Mouse (Mus musculus): ENCODE results near the gene Grin1. TPM values are rescaled to one million over a fixed set of nuclear protein-coding genes. Genes with fewer than 3 reads are reported as not detected.
A peak's percentile ranks its signal among the peaks of the same experiment; 100 is the strongest.

Gene Grin1
- polyA plus RNA-seq, 1 experiment from 2014 or later, result 0.93 TPM

DNA sequence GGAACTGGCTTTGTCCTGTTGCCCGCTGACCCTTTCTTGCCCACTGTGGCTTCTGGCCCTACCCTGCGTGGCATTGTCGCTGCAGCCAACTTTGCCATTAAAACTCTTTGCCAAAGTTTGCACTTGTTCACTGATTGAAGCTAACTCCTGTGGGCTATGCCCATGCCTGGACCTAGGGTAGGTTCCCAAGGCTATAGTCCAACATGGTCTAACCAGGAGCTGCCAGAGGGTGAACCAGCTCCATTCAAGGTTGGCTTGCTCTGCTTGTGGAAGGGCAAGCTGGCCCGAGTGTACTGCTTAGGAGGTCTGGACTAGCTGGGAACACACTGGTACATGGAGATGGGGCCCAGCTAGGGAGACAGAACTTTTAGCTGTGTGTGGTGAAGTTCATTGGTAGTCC lies 74.8 kb downstream of the Grin1 start:
- Histone ChIP-seq H3K9me3 (no peaks in the 10 kb centered on the region), H3K9ac (replicated peaks) (no peak overlapping the region), H3K27me3 (peaks cover 43% of the 10 kb centered on the region), H3K4me2 (no peak overlapping the region), H3K36me3 (peaks cover 37% of the 10 kb centered on the region; the same call in 1 of the 2 replicates), H3K27ac (no peak overlapping the region), H3K4me1 (replicated peaks) (peaks cover 24% of the 10 kb centered on the region), H3K4me3 (replicated peaks) (no peak overlapping the region)
- no peak for ATAC-seq (ENCODE audit: insufficient number of reproducible peaks, insufficient read depth, low FRiP score, low TSS enrichment, low read depth)
- 91% methylated on average over 4 of the region's 4 CpGs for WGBS

DNA sequence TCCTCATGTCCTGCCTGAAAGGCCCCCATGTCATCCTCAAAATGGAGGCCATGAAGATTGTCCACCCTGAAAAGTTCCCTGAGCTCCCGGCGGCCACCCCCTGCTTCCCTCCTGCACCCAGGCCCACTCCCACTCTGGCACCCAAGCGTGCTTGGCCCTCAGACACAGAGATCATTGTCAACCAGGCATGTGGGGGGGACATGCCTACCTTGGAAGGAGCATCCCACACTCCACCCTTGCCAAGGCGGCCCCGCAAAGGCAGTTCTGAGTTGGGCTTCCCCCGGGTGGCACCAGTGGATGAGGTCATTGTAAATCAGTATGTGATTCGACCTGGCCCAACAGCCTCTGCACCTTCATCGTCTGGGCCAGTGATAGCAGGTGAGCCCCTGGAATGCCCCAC lies 75.6 kb downstream of the Grin1 start:
- H3K4me3 ChIP-seq (replicated peaks), result no peak overlapping the region
- no peak overlapping the region for H3K4me2 ChIP-seq
- WGBS, result 78% methylated on average over 8 of the region's 8 CpGs
- peaks cover 29% of the 10 kb centered on the region; the same call in 1 of the 2 replicates for H3K36me3 ChIP-seq
- peaks cover 48% of the 10 kb centered on the region for H3K27me3 ChIP-seq
- no peak overlapping the region for H3K9ac ChIP-seq (replicated peaks)
- peaks cover 24% of the 10 kb centered on the region for H3K4me1 ChIP-seq (replicated peaks)
- no peak overlapping the region for H3K27ac ChIP-seq
- no peaks in the 10 kb centered on the region for H3K9me3 ChIP-seq
- no peak for ATAC-seq (ENCODE audit: insufficient number of reproducible peaks, insufficient read depth, low FRiP score, low TSS enrichment, low read depth)

DNA sequence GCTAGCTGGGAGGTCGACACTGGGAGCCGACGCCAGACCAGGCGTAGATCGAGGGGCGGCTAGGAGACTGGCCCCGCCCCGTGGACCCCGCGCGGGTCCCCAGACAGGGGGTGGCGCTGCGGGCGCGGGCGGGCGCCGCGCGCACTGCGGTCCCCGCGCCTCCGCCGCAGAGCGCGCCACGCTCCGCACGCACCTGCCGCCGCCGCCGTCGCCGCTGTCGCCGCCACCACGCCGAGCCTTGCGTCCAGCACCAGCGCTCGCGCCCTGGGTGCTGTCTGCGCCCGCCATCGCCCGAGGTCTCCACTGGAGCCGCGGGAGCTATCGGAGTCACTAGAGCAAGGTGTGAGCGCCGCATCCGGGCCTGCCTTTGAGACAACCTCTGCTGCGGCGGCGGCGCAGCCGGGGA lies 76.9 kb downstream of the Grin1 start, which contains the start of the genes Rnf208 and Cysrt1:
TSS of gene Rnf208 (plus strand) at position 155 of the 406 bp plus-strand sequence.
TSS of gene Cysrt1 (minus strand) at position 352 of the 406 bp plus-strand sequence.
- Histone ChIP-seq H3K4me3 (replicated peaks) (peak within 1 kb of the TSS; percentile 56), H3K36me3 (peaks cover 17% of the 10 kb centered on the region; the same call in 1 of the 2 replicates), H3K9me3 (no peaks in the 10 kb centered on the region), H3K4me1 (replicated peaks) (peaks cover 24% of the 10 kb centered on the region), H3K9ac (replicated peaks) (peak within 1 kb of the TSS; percentile 67), H3K27ac (no peak within 1 kb of the TSS), H3K4me2 (peak within 1 kb of the TSS; percentile 96), H3K27me3 (peaks cover 56% of the 10 kb centered on the region)
- no peak for ATAC-seq (ENCODE audit: insufficient number of reproducible peaks, insufficient read depth, low FRiP score, low TSS enrichment, low read depth)
- 0% methylated on average over 57 of the region's 59 CpGs for WGBS

DNA sequence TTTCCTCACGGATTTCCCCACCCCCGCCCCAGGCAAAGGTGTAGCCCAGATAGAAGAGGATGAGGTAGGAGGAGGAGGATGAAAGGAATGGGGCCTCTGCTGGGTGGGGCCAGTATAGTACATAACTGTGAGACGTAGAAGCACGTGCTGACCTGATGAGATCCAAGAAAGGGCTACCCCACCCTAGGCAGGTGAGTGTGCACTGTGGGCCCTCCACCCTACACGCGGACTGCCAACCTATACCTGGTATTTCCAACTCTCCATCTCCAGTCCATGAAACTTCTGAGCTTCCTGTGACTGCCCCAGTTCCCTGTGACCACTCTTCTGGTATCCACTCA lies 77.6 kb downstream of the Grin1 start:
- no peak overlapping the region for H3K27ac ChIP-seq
- 0 out of 2 replicates have a peak overlapping the region, but pooled peaks have one; percentile 67 for H3K9ac ChIP-seq (replicated peaks)
- H3K4me2 ChIP-seq, result peak overlapping the region; percentile 96
- peak; percentile 28; the same call in 1 of the 2 replicates for ATAC-seq (ENCODE audit: insufficient number of reproducible peaks, insufficient read depth, low FRiP score, low TSS enrichment, low read depth)
- H3K9me3 ChIP-seq, result no peaks in the 10 kb centered on the region
- H3K4me3 ChIP-seq (replicated peaks), result peak overlapping the region; percentile 56
- 14% methylated on average over 6 of the region's 6 CpGs for WGBS
- peaks cover 14% of the 10 kb centered on the region; the same call in 1 of the 2 replicates for H3K36me3 ChIP-seq
- peaks cover 24% of the 10 kb centered on the region for H3K4me1 ChIP-seq (replicated peaks)
- peaks cover 59% of the 10 kb centered on the region for H3K27me3 ChIP-seq

Other genes with a start within 250 kb of the Grin1 start
- not detected in 2 replicates for gene Entpd8, start 238.9 kb downstream of the Grin1 start, polyA plus RNA-seq (2016; fragmentation: Nextera tagmentation; extraction: Ambion mirVana)
- 0.13 TPM in 1 of 2 replicates, not detected in the other for gene Noxa1, start 224.0 kb downstream of the Grin1 start, polyA plus RNA-seq (2016; fragmentation: Nextera tagmentation; extraction: Ambion mirVana)
- gene Nrarp, start 138.4 kb downstream of the Grin1 start, polyA plus RNA-seq (2016; fragmentation: Nextera tagmentation; extraction: Ambion mirVana), result 20.6 and 23.1 TPM in 2 replicates
- gene Tor4a, start 122.3 kb downstream of the Grin1 start, polyA plus RNA-seq (2016; fragmentation: Nextera tagmentation; extraction: Ambion mirVana), result 2.9 and 3.2 TPM in 2 replicates
- gene Nelfb, start 107.7 kb downstream of the Grin1 start, polyA plus RNA-seq (2016; fragmentation: Nextera tagmentation; extraction: Ambion mirVana), result 118 and 121 TPM in 2 replicates
- not detected in 2 replicates for gene Stpg3, start 104.5 kb downstream of the Grin1 start, polyA plus RNA-seq (2016; fragmentation: Nextera tagmentation; extraction: Ambion mirVana)
- not detected in 2 replicates for gene Fam166a, start 100.4 kb downstream of the Grin1 start, polyA plus RNA-seq (2016; fragmentation: Nextera tagmentation; extraction: Ambion mirVana)
- 481 and 489 TPM in 2 replicates for gene Tubb4b, start 94.5 kb downstream of the Grin1 start, polyA plus RNA-seq (2016; fragmentation: Nextera tagmentation; extraction: Ambion mirVana)
- gene Slc34a3, start 84.8 kb downstream of the Grin1 start, polyA plus RNA-seq (2016; fragmentation: Nextera tagmentation; extraction: Ambion mirVana), result not detected in 2 replicates
- not detected in 2 replicates for gene Rnf224, start 82.4 kb downstream of the Grin1 start, polyA plus RNA-seq (2016; fragmentation: Nextera tagmentation; extraction: Ambion mirVana)
- gene Rnf208, start 76.9 kb downstream of the Grin1 start, polyA plus RNA-seq (2016; fragmentation: Nextera tagmentation; extraction: Ambion mirVana), result 6.5 and 7.2 TPM in 2 replicates
- gene Cysrt1, start 76.7 kb downstream of the Grin1 start, polyA plus RNA-seq (2016; fragmentation: Nextera tagmentation; extraction: Ambion mirVana), result 0.26 TPM in 1 of 2 replicates, not detected in the other
- 5.5 and 5.7 TPM in 2 replicates for gene AL732309.1, start 72.3 kb downstream of the Grin1 start, polyA plus RNA-seq (2016; fragmentation: Nextera tagmentation; extraction: Ambion mirVana)
- gene Tmem203, start 63.7 kb downstream of the Grin1 start, polyA plus RNA-seq (2016; fragmentation: Nextera tagmentation; extraction: Ambion mirVana), result 20.5 and 20.7 TPM in 2 replicates
- gene Tprn, start 56.6 kb downstream of the Grin1 start, polyA plus RNA-seq (2016; fragmentation: Nextera tagmentation; extraction: Ambion mirVana), result 8.7 TPM in 2 replicates
- gene Ssna1, start 46.7 kb downstream of the Grin1 start, polyA plus RNA-seq (2016; fragmentation: Nextera tagmentation; extraction: Ambion mirVana), result 217 and 218 TPM in 2 replicates
- gene Anapc2, start 46.7 kb downstream of the Grin1 start, polyA plus RNA-seq (2016; fragmentation: Nextera tagmentation; extraction: Ambion mirVana), result 141 and 151 TPM in 2 replicates
- not detected in 2 replicates for gene Tmem210, start 31.0 kb downstream of the Grin1 start, polyA plus RNA-seq (2016; fragmentation: Nextera tagmentation; extraction: Ambion mirVana)
- not detected in 2 replicates for gene Lrrc26, start 29.3 kb downstream of the Grin1 start, polyA plus RNA-seq (2016; fragmentation: Nextera tagmentation; extraction: Ambion mirVana)
- 57.2 and 58.9 TPM in 2 replicates for gene Man1b1, start 13.2 kb upstream of the Grin1 start, polyA plus RNA-seq (2016; fragmentation: Nextera tagmentation; extraction: Ambion mirVana)
- 19.7 and 21.8 TPM in 2 replicates for gene Dpp7, start 37.2 kb upstream of the Grin1 start, polyA plus RNA-seq (2016; fragmentation: Nextera tagmentation; extraction: Ambion mirVana)
- gene Uap1l1, start 46.5 kb upstream of the Grin1 start, polyA plus RNA-seq (2016; fragmentation: Nextera tagmentation; extraction: Ambion mirVana), result 7.2 and 7.8 TPM in 2 replicates
- gene Sapcd2, start 53.1 kb upstream of the Grin1 start, polyA plus RNA-seq (2016; fragmentation: Nextera tagmentation; extraction: Ambion mirVana), result 63.4 and 69.0 TPM in 2 replicates
- gene Entpd2, start 76.7 kb upstream of the Grin1 start, polyA plus RNA-seq (2016; fragmentation: Nextera tagmentation; extraction: Ambion mirVana), result 0.15 and 0.31 TPM in 2 replicates
- 10.9 and 12.6 TPM in 2 replicates for gene Npdc1, start 80.2 kb upstream of the Grin1 start, polyA plus RNA-seq (2016; fragmentation: Nextera tagmentation; extraction: Ambion mirVana)
- gene Fut7, start 104.1 kb upstream of the Grin1 start, polyA plus RNA-seq (2016; fragmentation: Nextera tagmentation; extraction: Ambion mirVana), result not detected in 2 replicates
- gene Abca2, start 109.5 kb upstream of the Grin1 start, polyA plus RNA-seq (2016; fragmentation: Nextera tagmentation; extraction: Ambion mirVana), result 3.5 and 5.3 TPM in 2 replicates
- gene Clic3, start 137.7 kb upstream of the Grin1 start, polyA plus RNA-seq (2016; fragmentation: Nextera tagmentation; extraction: Ambion mirVana), result 0.68 and 1.0 TPM in 2 replicates
- 23.2 and 23.6 TPM in 2 replicates for gene Paxx, start 141.9 kb upstream of the Grin1 start, polyA plus RNA-seq (2016; fragmentation: Nextera tagmentation; extraction: Ambion mirVana)
- gene Ptgds, start 150.9 kb upstream of the Grin1 start, polyA plus RNA-seq (2016; fragmentation: Nextera tagmentation; extraction: Ambion mirVana), result 0.35 and 0.50 TPM in 2 replicates
- gene Lcn12, start 174.7 kb upstream of the Grin1 start, polyA plus RNA-seq (2016; fragmentation: Nextera tagmentation; extraction: Ambion mirVana), result not detected in 2 replicates
- gene Fbxw5, start 181.6 kb upstream of the Grin1 start, polyA plus RNA-seq (2016; fragmentation: Nextera tagmentation; extraction: Ambion mirVana), result 68.4 and 76.8 TPM in 2 replicates
- 4.0 and 6.1 TPM in 2 replicates for gene C8g, start 182.5 kb upstream of the Grin1 start, polyA plus RNA-seq (2016; fragmentation: Nextera tagmentation; extraction: Ambion mirVana)
- 36.9 and 39.2 TPM in 2 replicates for gene Traf2, start 227.8 kb upstream of the Grin1 start, polyA plus RNA-seq (2016; fragmentation: Nextera tagmentation; extraction: Ambion mirVana)
- 320 and 329 TPM in 2 replicates for gene Edf1, start 238.7 kb upstream of the Grin1 start, polyA plus RNA-seq (2016; fragmentation: Nextera tagmentation; extraction: Ambion mirVana)

Data from limb, embryonic 12.5 days (tissue).